Mouse (Mus musculus): ENCODE measurements at regions not wholly inside any gene's neighbourhood (a gene's known extent, or its start where the extent isn't known, plus 50 kb on each side); places are given as distances from the start of the nearest gene placed in this dataset.

- TF ChIP-seq POLR2A (IDR thresholded peaks at IDR 0.05; ENCODE audit: low read depth, low read length) = no peak
- TF ChIP-seq CTCF (conservative IDR thresholded peaks at IDR 0.05; ENCODE audit: insufficient read depth, insufficient read length, low read depth, low read length) = no peak
Observed at GRCm38 (mm10) chr2:147277636-147278035, 83.6 kb upstream of the Nkx2-2 start.
